Mouse (Mus musculus): Measurements from ENCODE around the gene Tspan32.

Gene Tspan32

GRCm38 (mm10) chr7:143055499-143056186 is 50.8 kb downstream of the Tspan32 start:
- no peak for DNase-seq

- DNase-seq: no peak
Observed at GRCm38 (mm10) chr7:143057023-143057422, 52.2 kb downstream of the Tspan32 start.

- DNase-seq: no peak
Observed at GRCm38 (mm10) chr7:143057667-143058220, 52.9 kb downstream of the Tspan32 start.

GRCm38 (mm10) chr7:143058221-143058697 is 53.4 kb downstream of the Tspan32 start:
- no peak for DNase-seq

- no peak for DNase-seq
Observed at GRCm38 (mm10) chr7:143059202-143059870, 54.5 kb downstream of the Tspan32 start.

- DNase-seq: no peak
Observed at GRCm38 (mm10) chr7:143062704-143063103, 57.9 kb downstream of the Tspan32 start.

GRCm38 (mm10) chr7:143064226-143064625 is 59.4 kb downstream of the Tspan32 start:
- no peak for DNase-seq

GRCm38 (mm10) chr7:143065692-143066091 is 60.8 kb downstream of the Tspan32 start:
- no peak for DNase-seq

GRCm38 (mm10) chr7:143067469-143067868 is 62.6 kb downstream of the Tspan32 start:
- DNase-seq: no peak

GRCm38 (mm10) chr7:143067897-143068296 is 63.1 kb downstream of the Tspan32 start:
- no peak for DNase-seq

GRCm38 (mm10) chr7:143068316-143068881 is 63.6 kb downstream of the Tspan32 start:
- peak; percentile 71 for DNase-seq

GRCm38 (mm10) chr7:143068882-143069591 is 64.2 kb downstream of the Tspan32 start, which contains the start of gene Tssc4:
Tssc4 (plus strand) TSS chr7:143069249.
- DNase-seq: peak; percentile 98
